Mouse (Mus musculus) hindbrain, embryonic 14.5 days (tissue): ENCODE data around the gene Tceal7. TPM values are rescaled to one million over a fixed set of nuclear protein-coding genes. Genes with fewer than 3 reads are reported as not detected.
"Not testable (repeated sequence)": the region's sequence is repeated elsewhere in the genome, so short reads cannot be mapped to it uniquely, and the experiment has no call there.

Source experiments
- ATAC-seq: fragments of 200-750 bp; cut with Nextera tagmentation; 2 replicates; pipeline ENCODE4 v1.8.0; 2017; ENCODE audit warnings: moderate number of reproducible peaks, mild to moderate bottlenecking, moderate TSS enrichment, moderate library complexity; ENCODE audit not compliant: low FRiP score
- DNase-seq: peaks from one replicate; pipeline ENCODE4 v3.0.0-alpha.2; 2015; ENCODE audit warnings: low spot score
- H3K27ac ChIP-seq: fragments of 300-500 bp; sonication (generic); 2 replicates; pipeline ENCODE4 v1.5.1; 2014; ENCODE audit warnings: mild to moderate bottlenecking, moderate library complexity
- H3K27me3 ChIP-seq: fragments of 300-500 bp; sonication (generic); 2 replicates; pipeline ENCODE4 v1.6.1; 2014; ENCODE audit warnings: mild to moderate bottlenecking, low read length, mixed read lengths; ENCODE audit not compliant: control insufficient read depth, insufficient read depth
- H3K36me3 ChIP-seq: fragments of 300-500 bp; sonication (generic); replicated peaks from 2 replicates; pipeline ENCODE4 v1.6.1; 2014; ENCODE audit not compliant: control insufficient read depth, insufficient read depth
- H3K4me1 ChIP-seq: fragments of 300-500 bp; sonication (generic); replicated peaks from 2 replicates; pipeline ENCODE4 v1.6.1; 2014; ENCODE audit warnings: antibody characterized with exemption, low read length, mixed read lengths; ENCODE audit not compliant: control insufficient read depth, insufficient read depth
- H3K4me2 ChIP-seq: fragments of 300-500 bp; sonication (generic); replicated peaks from 2 replicates; pipeline ENCODE4 v1.6.1; 2014; ENCODE audit warnings: mild to moderate bottlenecking, moderate library complexity
- H3K4me3 ChIP-seq: fragments of 300-500 bp; sonication (generic); replicated peaks from 2 replicates; pipeline ENCODE4 v1.5.1; 2014; ENCODE audit warnings: mild to moderate bottlenecking, low read length
- H3K9ac ChIP-seq: fragments of 300-500 bp; sonication (generic); 2 replicates; pipeline ENCODE4 v1.6.1; 2014
- H3K9me3 ChIP-seq: fragments of 300-500 bp; sonication (generic); 2 replicates; pipeline ENCODE4 v1.6.1; 2016; ENCODE audit warnings: low read length; ENCODE audit not compliant: control insufficient read depth
- WGBS: fragments of 180-500 bp; shearing (Covaris S2); extraction: QIAGEN DNeasy Blood & Tissue Kit; methylation state at CpG from one replicate; pipeline ENCODE4 v1.1.7; 2014; 5-methylcytosine and 5-hydroxymethylcytosine counted together
- polyA plus RNA-seq: library from polyadenylated mRNA; unstranded; fragments of >200 nt; fragmentation: Nextera tagmentation; extraction: Ambion mirVana; gene quantifications from 2 replicates; pipeline ENCODE4 v1.2.1, GENCODE M21; 2014

Tceal7 gene
- polyA plus RNA-seq, 1 experiment from 2014 or later: 2.0 TPM

GRCm38 (mm10) chrX:136244574-136245229 lies 30.1 kb downstream of the Tceal7 start, which contains the start of gene Tceal9:
Gene Tceal9 (plus strand): TSS chrX:136245079.
- peaks cover 10% of the 10 kb centered on the region for H3K36me3 ChIP-seq
- peak within 1 kb of the TSS; percentile 66 for H3K4me3 ChIP-seq
- peak within 1 kb of the TSS; percentile 87 for H3K27ac ChIP-seq
- ATAC-seq (peak; percentile 95), DNase-seq (peak; percentile 78)
- H3K9ac ChIP-seq: peak within 1 kb of the TSS; percentile 82
- no peaks in the 10 kb centered on the region for H3K9me3 ChIP-seq
- peaks cover 3% of the 10 kb centered on the region; the same call in 1 of the 2 replicates for H3K27me3 ChIP-seq
- H3K4me1 ChIP-seq: 0 out of 2 replicates have a peak, but pooled peaks cover 7% of the 10 kb centered on the region
- WGBS: 21% methylated on average over 20 of the region's 20 CpGs
- peak within 1 kb of the TSS; percentile 50 for H3K4me2 ChIP-seq

DNA sequence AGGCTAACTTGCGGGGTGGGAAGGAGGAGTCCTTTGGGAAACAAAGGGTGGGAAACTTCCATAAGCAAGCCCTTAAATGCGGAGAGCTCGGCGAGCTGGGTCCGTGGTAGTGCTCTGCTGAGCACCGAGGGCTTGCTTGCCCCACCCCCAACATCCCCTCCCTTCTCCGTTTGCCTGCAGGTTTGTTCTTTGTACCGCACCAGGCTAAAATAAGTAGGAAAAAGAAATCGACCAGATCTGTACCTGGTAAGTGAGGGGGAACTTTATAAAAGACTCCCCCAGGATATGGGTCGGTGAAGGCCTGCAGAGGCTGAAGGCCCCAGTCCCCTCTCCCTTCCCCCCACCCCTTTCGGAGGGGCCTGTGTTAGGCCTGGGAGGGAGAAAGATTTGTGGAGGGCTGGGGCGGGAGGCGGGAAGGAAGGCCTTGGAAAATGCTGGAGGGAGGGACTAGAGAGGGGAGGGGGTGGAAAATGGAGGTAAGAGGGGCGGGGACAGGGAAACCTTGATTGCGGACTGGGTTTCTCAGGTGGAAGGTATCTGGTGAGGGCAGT lies 31.0 kb downstream of the Tceal7 start:
- Histone ChIP-seq H3K4me1 (0 out of 2 replicates have a peak, but pooled peaks cover 7% of the 10 kb centered on the region), H3K4me2 (peak overlapping the region; percentile 50), H3K36me3 (peaks cover 10% of the 10 kb centered on the region), H3K4me3 (peak overlapping the region; percentile 66), H3K9ac (peak overlapping the region; percentile 82), H3K27ac (peak overlapping the region; percentile 87), H3K27me3 (peaks cover 3% of the 10 kb centered on the region; the same call in 1 of the 2 replicates), H3K9me3 (no peaks in the 10 kb centered on the region)
- peak; percentile 34 for DNase-seq
- 18% methylated on average over 14 of the region's 15 CpGs for WGBS
- ATAC-seq: peak; percentile 71

DNA sequence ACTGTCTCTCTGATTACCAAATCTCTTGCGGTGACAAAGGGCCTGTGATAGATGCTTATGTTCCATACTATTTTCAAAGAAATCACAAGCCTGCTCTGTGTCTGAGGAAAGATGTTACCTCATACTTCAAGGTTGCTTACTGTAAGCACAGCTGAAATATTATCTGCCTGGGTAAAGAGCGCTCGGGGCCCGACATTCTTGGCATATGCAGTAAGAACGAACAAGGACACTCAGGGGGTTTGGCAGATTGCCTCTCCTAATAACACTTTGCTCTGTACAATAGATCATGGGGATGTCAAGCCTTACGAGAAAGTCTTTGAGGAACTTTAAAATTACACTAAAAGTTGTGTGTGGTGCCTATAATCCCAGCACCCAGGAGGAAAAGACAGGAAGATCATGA lies 34.2 kb downstream of the Tceal7 start:
- WGBS: 78% methylated on average over 6 of the region's 6 CpGs

DNA sequence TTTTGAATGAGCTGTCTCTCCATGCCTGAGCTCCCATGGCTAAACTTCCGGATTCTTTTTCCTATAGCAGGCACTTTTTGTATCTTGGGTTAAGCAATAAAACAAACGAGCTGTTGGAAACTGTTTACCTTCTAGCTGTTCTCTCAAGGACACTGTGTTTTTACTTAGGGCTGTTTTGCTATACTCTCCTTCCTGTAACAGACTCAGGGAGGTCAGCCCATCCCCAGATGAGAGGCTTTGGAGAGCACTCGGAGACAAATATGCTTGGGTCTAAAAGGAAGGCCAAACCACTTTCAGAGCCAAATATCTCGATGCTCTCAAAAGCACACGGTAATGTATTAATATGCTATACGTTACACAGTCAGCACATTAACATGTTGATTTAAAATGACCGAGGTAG lies 35.1 kb downstream of the Tceal7 start:
- H3K4me3 ChIP-seq: no peak overlapping the region
- no peaks in the 10 kb centered on the region for H3K9me3 ChIP-seq
- no peak for DNase-seq
- H3K9ac ChIP-seq: no peak overlapping the region
- peaks cover 10% of the 10 kb centered on the region for H3K36me3 ChIP-seq
- ATAC-seq: no peak
- no peak overlapping the region for H3K4me2 ChIP-seq
- H3K27ac ChIP-seq: no peak overlapping the region
- no peaks in the 10 kb centered on the region for H3K27me3 ChIP-seq
- H3K4me1 ChIP-seq: 0 out of 2 replicates have a peak, but pooled peaks cover 3% of the 10 kb centered on the region
- 88% methylated on average over 7 of the region's 7 CpGs for WGBS

More for the DNA sequence above, 34.2 kb downstream of the Tceal7 start:
- peaks cover 10% of the 10 kb centered on the region for H3K36me3 ChIP-seq
- no peaks in the 10 kb centered on the region for H3K27me3 ChIP-seq
- no peak overlapping the region for H3K27ac ChIP-seq
- no peak overlapping the region for H3K4me2 ChIP-seq
- H3K4me3 ChIP-seq: no peak overlapping the region
- H3K9me3 ChIP-seq: no peaks in the 10 kb centered on the region
- no peak overlapping the region for H3K9ac ChIP-seq
- ATAC-seq (no peak), DNase-seq (no peak)
- 0 out of 2 replicates have a peak, but pooled peaks cover 6% of the 10 kb centered on the region for H3K4me1 ChIP-seq

- WGBS: 57% methylated on average over 6 of the region's 6 CpGs
- H3K27ac ChIP-seq: no peak overlapping the region
- H3K4me2 ChIP-seq: no peak overlapping the region
- peaks cover 9% of the 10 kb centered on the region for H3K36me3 ChIP-seq
- no peaks in the 10 kb centered on the region for H3K9me3 ChIP-seq
- DNase-seq: no peak
- H3K4me1 ChIP-seq: no peaks in the 10 kb centered on the region
- ATAC-seq: no peak
- no peak overlapping the region for H3K4me3 ChIP-seq
- H3K9ac ChIP-seq: no peak overlapping the region
- H3K27me3 ChIP-seq: no peaks in the 10 kb centered on the region
Observed at GRCm38 (mm10) chrX:136252023-136252729, 37.6 kb downstream of the Tceal7 start.

GRCm38 (mm10) chrX:136267720-136268119 lies 53.1 kb downstream of the Tceal7 start:
- H3K27ac ChIP-seq: no peak overlapping the region
- no peak for ATAC-seq
- H3K4me3 ChIP-seq: no peak overlapping the region
- no peak for DNase-seq
- H3K4me2 ChIP-seq: no peak overlapping the region
- H3K9me3 ChIP-seq: no peaks in the 10 kb centered on the region
- H3K27me3 ChIP-seq: no peaks in the 10 kb centered on the region
- H3K36me3 ChIP-seq: no peaks in the 10 kb centered on the region; the same call in 1 of the 2 replicates
- H3K4me1 ChIP-seq: peaks cover 8% of the 10 kb centered on the region
- 79% methylated on average over 5 of the region's 5 CpGs for WGBS
- no peak overlapping the region for H3K9ac ChIP-seq

- Histone ChIP-seq H3K27ac (no peak overlapping the region), H3K4me2 (no peak overlapping the region), H3K9ac (no peak overlapping the region), H3K27me3 (no peaks in the 10 kb centered on the region), H3K36me3 (no peaks in the 10 kb centered on the region; the same call in 1 of the 2 replicates), H3K4me1 (peaks cover 8% of the 10 kb centered on the region), H3K9me3 (no peaks in the 10 kb centered on the region), H3K4me3 (no peak overlapping the region)
- WGBS: 81% methylated on average over 4 of the region's 4 CpGs
- DNase-seq (no peak), ATAC-seq (no peak)
Observed at GRCm38 (mm10) chrX:136268173-136268572, 53.6 kb downstream of the Tceal7 start.

DNA sequence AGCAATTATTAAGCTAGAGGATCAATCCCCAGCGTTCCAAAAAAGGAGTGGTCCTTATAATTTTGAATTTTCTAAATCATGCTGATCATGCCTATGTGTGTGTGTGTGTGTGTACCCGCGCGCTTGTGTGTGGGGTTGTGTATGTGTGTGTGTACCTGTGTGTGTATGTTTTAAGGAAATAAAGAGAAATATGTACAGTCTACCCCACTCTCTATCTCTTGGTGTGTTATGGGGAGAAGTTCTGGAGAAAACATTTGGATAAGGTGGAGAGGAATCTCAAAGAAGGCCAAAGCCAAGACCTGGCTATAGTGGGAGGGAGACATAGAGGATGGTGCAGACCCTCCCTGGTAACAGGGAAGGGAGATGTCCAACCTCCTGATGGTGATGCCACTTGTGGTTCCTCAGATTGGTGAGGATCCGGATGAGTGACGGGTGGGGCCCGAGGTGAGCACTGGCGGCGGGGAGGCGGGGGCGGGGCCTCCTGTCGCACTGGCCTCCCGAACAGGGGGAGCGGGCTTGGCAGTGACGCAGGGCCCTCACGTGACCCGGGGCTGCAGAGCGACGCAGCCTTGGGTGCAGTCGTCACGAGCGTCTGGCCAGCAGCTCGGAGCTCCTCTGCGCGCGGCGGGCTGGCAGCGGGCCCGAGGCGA lies 55.3 kb downstream of the Tceal7 start, which contains the start of gene Bex3:
Bex3 (plus strand) TSS at position 511 of the 650 bp plus-strand sequence.
- not testable (repeated sequence) for H3K27me3 ChIP-seq, DNase-seq, H3K4me1 ChIP-seq, H3K36me3 ChIP-seq, H3K9me3 ChIP-seq
- peak within 1 kb of the TSS; percentile 56 for H3K4me2 ChIP-seq
- peak within 1 kb of the TSS; percentile 41 for H3K4me3 ChIP-seq
- WGBS: 74% methylated on average over 4 of the region's 30 CpGs
- peak; percentile 97 for ATAC-seq
- H3K9ac ChIP-seq: peak within 1 kb of the TSS; percentile 58
- H3K27ac ChIP-seq: peak within 1 kb of the TSS; percentile 75
